Mouse (Mus musculus): ENCODE data around the gene Izumo1.
"Not testable (repeated sequence)": the region's sequence is repeated elsewhere in the genome, so short reads cannot be mapped to it uniquely, and the experiment has no call there.

Gene Izumo1

GRCm38 (mm10) chr7:45642503-45643255 lies 21.1 kb downstream of the Izumo1 start:
- DNase-seq (ENCODE audit: extremely low spot score, low spot score): no peak

- peak; percentile 96 for DNase-seq (ENCODE audit: extremely low spot score, low spot score)
Observed at GRCm38 (mm10) chr7:45643441-45644178, 22.0 kb downstream of the Izumo1 start.

- peak; percentile 59 for DNase-seq (ENCODE audit: extremely low spot score, low spot score)
Observed at GRCm38 (mm10) chr7:45644183-45644582, 22.6 kb downstream of the Izumo1 start.

GRCm38 (mm10) chr7:45644872-45645590 lies 23.4 kb downstream of the Izumo1 start:
- DNase-seq (ENCODE audit: extremely low spot score, low spot score): no peak

GRCm38 (mm10) chr7:45645591-45645971 lies 24.0 kb downstream of the Izumo1 start:
- DNase-seq (ENCODE audit: extremely low spot score, low spot score): no peak

GRCm38 (mm10) chr7:45646671-45647070 lies 25.1 kb downstream of the Izumo1 start:
- no peak for DNase-seq (ENCODE audit: extremely low spot score, low spot score)

- no peak for DNase-seq (ENCODE audit: extremely low spot score, low spot score)
Observed at GRCm38 (mm10) chr7:45649351-45649750, 27.7 kb downstream of the Izumo1 start.

GRCm38 (mm10) chr7:45650484-45650883 lies 28.9 kb downstream of the Izumo1 start:
- DNase-seq (ENCODE audit: extremely low spot score, low spot score): not testable (repeated sequence)

- no peak for DNase-seq (ENCODE audit: extremely low spot score, low spot score)
Observed at GRCm38 (mm10) chr7:45654424-45655047, 32.9 kb downstream of the Izumo1 start.

- DNase-seq (ENCODE audit: extremely low spot score, low spot score): no peak
Observed at GRCm38 (mm10) chr7:45660746-45661478, 39.3 kb downstream of the Izumo1 start.

GRCm38 (mm10) chr7:45661702-45662101 lies 40.1 kb downstream of the Izumo1 start:
- not testable (repeated sequence) for DNase-seq (ENCODE audit: extremely low spot score, low spot score)

- no peak for DNase-seq (ENCODE audit: extremely low spot score, low spot score)
Observed at GRCm38 (mm10) chr7:45665303-45666138, 43.9 kb downstream of the Izumo1 start.

- no peak for DNase-seq (ENCODE audit: extremely low spot score, low spot score)
Observed at GRCm38 (mm10) chr7:45666161-45666560, 44.5 kb downstream of the Izumo1 start, which contains the start of gene Fut2. Gene Fut2, minus strand, starts transcription at chr7:45666394.

- no peak for DNase-seq (ENCODE audit: extremely low spot score, low spot score)
Observed at GRCm38 (mm10) chr7:45667761-45668160, 46.1 kb downstream of the Izumo1 start.

- no peak for DNase-seq (ENCODE audit: extremely low spot score, low spot score)
Observed at GRCm38 (mm10) chr7:45668921-45669320, 47.3 kb downstream of the Izumo1 start.

GRCm38 (mm10) chr7:45677627-45678295 lies 56.1 kb downstream of the Izumo1 start:
- no peak for DNase-seq (ENCODE audit: extremely low spot score, low spot score)
